Mouse (Mus musculus): ENCODE data around the gene Wfdc2. TPM values are rescaled to one million over a fixed set of nuclear protein-coding genes. Genes with fewer than 3 reads are reported as not detected.

Wfdc2 gene
- not detected for polyA plus RNA-seq (2012; fragmentation: generic; extraction: Trizol)

DNA sequence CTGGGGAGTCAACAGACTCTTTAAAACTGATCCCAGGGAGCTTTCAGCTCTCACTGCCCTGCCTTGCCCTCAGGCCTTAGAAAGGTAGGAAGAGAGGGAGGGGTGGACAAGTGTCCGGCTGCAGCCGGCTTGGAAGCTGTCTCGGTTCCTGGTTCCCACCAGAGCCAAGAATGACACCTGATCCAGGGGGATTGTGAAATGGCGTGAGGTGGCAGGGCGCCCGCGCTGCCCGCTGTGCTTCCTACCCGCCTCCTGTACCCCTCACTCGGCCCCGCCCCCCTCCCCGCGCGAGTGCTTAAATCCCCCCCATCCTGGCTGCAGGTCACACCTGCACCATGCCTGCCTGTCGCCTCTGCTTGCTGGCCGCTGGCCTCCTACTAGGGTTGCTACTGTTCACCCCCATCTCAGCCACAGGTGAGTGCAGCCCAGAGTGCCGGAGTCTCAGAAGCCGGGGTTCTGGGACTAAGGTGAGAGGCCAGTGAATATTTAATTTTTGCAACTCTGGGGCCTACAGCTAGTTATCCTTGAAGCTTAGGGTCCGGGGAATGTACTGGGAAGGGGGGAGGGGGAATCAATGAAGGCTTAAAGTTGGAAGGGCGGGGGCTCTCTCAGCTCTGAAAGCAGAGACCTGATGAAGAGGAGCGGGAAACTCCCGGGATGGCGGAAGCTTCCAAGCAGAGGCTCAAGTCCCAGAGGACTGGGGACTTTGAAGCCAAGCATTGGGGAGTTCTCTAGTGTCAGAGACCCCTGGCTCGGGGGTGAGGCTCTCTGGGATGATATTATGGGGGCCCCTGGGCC is at the start of gene Wfdc2:
Gene Wfdc2, plus strand, starts transcription at position 23 of the 798 bp plus-strand sequence.
- Histone ChIP-seq H3K79me2 (ENCODE audit: control insufficient read depth, insufficient read depth) (no peaks in the 10 kb centered on the region), H3K4me3 (no peak within 1 kb of the TSS), H3K36me3 (ENCODE audit: control insufficient read depth, insufficient read depth) (no peaks in the 10 kb centered on the region), H3K4me2 (ENCODE audit: low read depth) (no peak within 1 kb of the TSS), H3ac (ENCODE audit: control insufficient read depth, insufficient read length) (no peak within 1 kb of the TSS), H3K27me3 (ENCODE audit: control insufficient read depth, insufficient read depth, insufficient read length) (peaks cover 46% of the 10 kb centered on the region)
- TF ChIP-seq E2F4 (IDR thresholded peaks at IDR 0.05; ENCODE audit: insufficient read depth) (no peak), POLR2AphosphoS2 (IDR thresholded peaks at IDR 0.05; ENCODE audit: insufficient read length, low read depth) (no peak), REST (IDR thresholded peaks at IDR 0.05; ENCODE audit: insufficient read depth, insufficient read length) (no peak), CEBPB (IDR thresholded peaks at IDR 0.05; ENCODE audit: insufficient read depth, poor library complexity, severe bottlenecking) (no peak), USF1 (IDR thresholded peaks at IDR 0.05; ENCODE audit: low read depth) (no peak), MYOD1 (IDR thresholded peaks at IDR 0.05; ENCODE audit: control insufficient read depth in 1 of 3, insufficient read length in 2 of 3, low read depth in 2 of 3) (no peak), SRF (IDR thresholded peaks at IDR 0.05; ENCODE audit: control insufficient read depth, insufficient read length, low read depth) (no peak), TCF12 (IDR thresholded peaks at IDR 0.05; ENCODE audit: insufficient read depth, poor library complexity, severe bottlenecking) (no peak), POLR2A (IDR thresholded peaks at IDR 0.05; ENCODE audit: insufficient read length, low read depth) (no peak), MYOG (IDR thresholded peaks at IDR 0.05; ENCODE audit: control insufficient read depth in 1 of 3, insufficient read depth in 1 of 3, insufficient read length in 2 of 3, low read depth in 2 of 3) (no peak), TCF3 (IDR thresholded peaks at IDR 0.05; ENCODE audit: insufficient read length, low read depth) (no peak), MAX (IDR thresholded peaks at IDR 0.05; ENCODE audit: low read depth) (no peak)

DNA sequence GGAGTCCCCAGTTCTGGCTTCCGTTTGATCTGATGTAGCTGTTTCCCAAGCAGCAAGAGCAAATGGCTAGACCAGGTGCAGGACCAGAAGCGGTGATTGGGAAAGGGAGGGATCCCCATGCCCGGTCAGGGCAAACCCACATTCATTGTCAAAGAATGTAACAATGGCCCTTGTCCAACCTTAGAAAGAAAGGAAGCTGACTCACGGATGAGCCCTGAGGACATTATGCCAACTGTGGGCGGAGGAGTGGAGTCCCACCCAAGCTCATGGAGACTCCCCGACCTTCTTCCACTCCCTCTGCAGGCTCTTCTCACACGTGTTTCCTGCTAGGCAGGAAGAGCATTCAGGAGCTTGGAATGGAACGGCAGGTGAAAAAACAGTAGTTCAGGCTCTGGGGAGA is 48.8 kb upstream of the Wfdc2 start:
- TF ChIP-seq MYOG (IDR thresholded peaks at IDR 0.05; ENCODE audit: control insufficient read depth in 1 of 3, insufficient read depth in 1 of 3, insufficient read length in 2 of 3, low read depth in 2 of 3) (peak in 1 of 3 experiments; percentile 42), CEBPB (IDR thresholded peaks at IDR 0.05; ENCODE audit: insufficient read depth, poor library complexity, severe bottlenecking) (peak; percentile 57; the same call in 1 of the 2 replicates), MAX (IDR thresholded peaks at IDR 0.05; ENCODE audit: low read depth) (no peak), MYOD1 (IDR thresholded peaks at IDR 0.05; ENCODE audit: control insufficient read depth in 1 of 3, insufficient read length in 2 of 3, low read depth in 2 of 3) (peak in 2 of 3 experiments; percentile 47 to 69), TCF12 (IDR thresholded peaks at IDR 0.05; ENCODE audit: insufficient read depth, poor library complexity, severe bottlenecking) (peak; percentile 13), TCF3 (IDR thresholded peaks at IDR 0.05; ENCODE audit: insufficient read length, low read depth) (peak; percentile 2), POLR2AphosphoS2 (IDR thresholded peaks at IDR 0.05; ENCODE audit: insufficient read length, low read depth) (peak; percentile 34), E2F4 (IDR thresholded peaks at IDR 0.05; ENCODE audit: insufficient read depth) (no peak), USF1 (IDR thresholded peaks at IDR 0.05; ENCODE audit: low read depth) (peak; percentile 9), REST (IDR thresholded peaks at IDR 0.05; ENCODE audit: insufficient read depth, insufficient read length) (no peak)
- Histone ChIP-seq H3K79me2 (ENCODE audit: control insufficient read depth, insufficient read depth) (no peaks in the 10 kb centered on the region), H3K27me3 (ENCODE audit: control insufficient read depth, insufficient read depth, insufficient read length) (no peaks in the 10 kb centered on the region), H3ac (ENCODE audit: control insufficient read depth, insufficient read length) (no peak overlapping the region), H3K4me2 (ENCODE audit: low read depth) (peak overlapping the region; percentile 78), H3K36me3 (ENCODE audit: control insufficient read depth, insufficient read depth) (no peaks in the 10 kb centered on the region), H3K4me3 (no peak overlapping the region)

DNA sequence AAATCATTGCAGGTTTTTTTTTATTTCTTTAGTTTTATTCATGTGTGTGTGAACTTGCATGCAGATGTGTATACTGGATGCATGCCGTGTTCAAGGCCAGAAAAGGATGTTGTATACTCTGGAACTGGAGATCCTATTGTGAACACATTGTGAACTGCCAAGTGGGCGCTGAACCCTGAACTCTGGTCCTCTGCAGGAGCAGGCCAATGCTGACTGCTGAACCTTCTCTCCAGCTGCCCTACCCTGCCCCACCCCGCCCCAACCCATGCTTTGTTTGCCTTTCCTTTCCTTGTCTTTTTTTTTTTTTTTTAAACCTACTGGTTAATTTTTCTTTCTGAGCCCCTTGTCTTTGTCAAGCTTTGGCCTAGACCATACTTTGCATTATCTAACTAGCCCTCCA is 47.3 kb upstream of the Wfdc2 start:
- no peaks in the 10 kb centered on the region for H3K79me2 ChIP-seq (ENCODE audit: control insufficient read depth, insufficient read depth)
- no peak overlapping the region for H3K4me3 ChIP-seq
- H3K4me2 ChIP-seq (ENCODE audit: low read depth): no peak overlapping the region
- H3ac ChIP-seq (ENCODE audit: control insufficient read depth, insufficient read length): no peak overlapping the region
- TF ChIP-seq MYOG (IDR thresholded peaks at IDR 0.05; ENCODE audit: control insufficient read depth in 1 of 3, insufficient read depth in 1 of 3, insufficient read length in 2 of 3, low read depth in 2 of 3) (no peak), USF1 (IDR thresholded peaks at IDR 0.05; ENCODE audit: low read depth) (no peak), POLR2AphosphoS2 (IDR thresholded peaks at IDR 0.05; ENCODE audit: insufficient read length, low read depth) (no peak), TCF3 (IDR thresholded peaks at IDR 0.05; ENCODE audit: insufficient read length, low read depth) (no peak), E2F4 (IDR thresholded peaks at IDR 0.05; ENCODE audit: insufficient read depth) (no peak), REST (IDR thresholded peaks at IDR 0.05; ENCODE audit: insufficient read depth, insufficient read length) (no peak), MAX (IDR thresholded peaks at IDR 0.05; ENCODE audit: low read depth) (no peak), POLR2A (IDR thresholded peaks at IDR 0.05; ENCODE audit: insufficient read length, low read depth) (no peak), CEBPB (IDR thresholded peaks at IDR 0.05; ENCODE audit: insufficient read depth, poor library complexity, severe bottlenecking) (no peak), TCF12 (IDR thresholded peaks at IDR 0.05; ENCODE audit: insufficient read depth, poor library complexity, severe bottlenecking) (no peak), MYOD1 (IDR thresholded peaks at IDR 0.05; ENCODE audit: control insufficient read depth in 1 of 3, insufficient read length in 2 of 3, low read depth in 2 of 3) (no peak), SRF (IDR thresholded peaks at IDR 0.05; ENCODE audit: control insufficient read depth, insufficient read length, low read depth) (no peak)
- no peaks in the 10 kb centered on the region for H3K36me3 ChIP-seq (ENCODE audit: control insufficient read depth, insufficient read depth)
- H3K27me3 ChIP-seq (ENCODE audit: control insufficient read depth, insufficient read depth, insufficient read length): no peaks in the 10 kb centered on the region

DNA sequence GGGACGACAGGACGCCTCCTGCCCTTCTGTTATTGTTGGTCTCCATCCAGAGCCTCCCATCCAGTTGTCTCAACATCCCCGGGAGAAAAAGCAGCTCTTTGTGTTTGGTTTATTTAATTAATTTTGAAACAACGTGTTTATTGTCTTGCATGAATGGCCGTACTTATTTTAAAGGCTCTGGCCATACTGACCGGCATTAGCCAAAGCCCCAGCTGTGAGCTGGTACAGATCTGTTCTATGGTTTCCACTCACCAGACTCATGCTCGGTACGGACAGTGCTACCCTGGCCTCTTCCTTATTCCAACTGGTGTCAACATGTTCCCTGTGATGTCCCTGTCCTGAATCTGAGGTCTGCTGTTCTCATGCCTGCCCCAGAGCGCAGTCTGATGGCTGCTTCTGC is 46.3 kb upstream of the Wfdc2 start:
- Histone ChIP-seq H3K79me2 (ENCODE audit: control insufficient read depth, insufficient read depth) (no peaks in the 10 kb centered on the region), H3K4me2 (ENCODE audit: low read depth) (no peak overlapping the region), H3K36me3 (ENCODE audit: control insufficient read depth, insufficient read depth) (no peaks in the 10 kb centered on the region), H3K4me3 (no peak overlapping the region), H3ac (ENCODE audit: control insufficient read depth, insufficient read length) (no peak overlapping the region), H3K27me3 (ENCODE audit: control insufficient read depth, insufficient read depth, insufficient read length) (no peaks in the 10 kb centered on the region)
- no peak for TF ChIP-seq SRF (IDR thresholded peaks at IDR 0.05; ENCODE audit: control insufficient read depth, insufficient read length, low read depth)
- no peak for TF ChIP-seq POLR2A (IDR thresholded peaks at IDR 0.05; ENCODE audit: insufficient read length, low read depth)
- no peak for TF ChIP-seq USF1 (IDR thresholded peaks at IDR 0.05; ENCODE audit: low read depth)
- no peak for TF ChIP-seq TCF3 (IDR thresholded peaks at IDR 0.05; ENCODE audit: insufficient read length, low read depth)
- TF ChIP-seq MYOG (IDR thresholded peaks at IDR 0.05; ENCODE audit: control insufficient read depth in 1 of 3, insufficient read depth in 1 of 3, insufficient read length in 2 of 3, low read depth in 2 of 3): no peak
- TF ChIP-seq TCF12 (IDR thresholded peaks at IDR 0.05; ENCODE audit: insufficient read depth, poor library complexity, severe bottlenecking): no peak
- TF ChIP-seq E2F4 (IDR thresholded peaks at IDR 0.05; ENCODE audit: insufficient read depth): no peak
- TF ChIP-seq MYOD1 (IDR thresholded peaks at IDR 0.05; ENCODE audit: control insufficient read depth in 1 of 3, insufficient read length in 2 of 3, low read depth in 2 of 3): no peak
- no peak for TF ChIP-seq MAX (IDR thresholded peaks at IDR 0.05; ENCODE audit: low read depth)
- TF ChIP-seq CEBPB (IDR thresholded peaks at IDR 0.05; ENCODE audit: insufficient read depth, poor library complexity, severe bottlenecking): no peak
- TF ChIP-seq REST (IDR thresholded peaks at IDR 0.05; ENCODE audit: insufficient read depth, insufficient read length): no peak
- no peak for TF ChIP-seq POLR2AphosphoS2 (IDR thresholded peaks at IDR 0.05; ENCODE audit: insufficient read length, low read depth)

Measured in myocyte (in vitro differentiated cells).